Mouse (Mus musculus) heart, embryonic 11.5 days (tissue): ENCODE results near the gene Krt20. TPM values are rescaled to one million over a fixed set of nuclear protein-coding genes. Genes with fewer than 3 reads are reported as not detected.
A peak's percentile ranks its signal among the peaks of the same experiment; 100 is the strongest.

Source experiments
- ATAC-seq: fragments of 200-750 bp; cut with Nextera tagmentation; replicated peaks from 2 replicates; pipeline ENCODE4 v1.8.0; 2017; ENCODE audit warnings: moderate library complexity; ENCODE audit not compliant: insufficient number of reproducible peaks, low FRiP score, low TSS enrichment
- H3K27ac ChIP-seq: fragments of 300-500 bp; sonication (generic); 2 replicates; pipeline ENCODE4 v1.5.1; 2014; ENCODE audit warnings: mild to moderate bottlenecking, low read depth, low read length
- H3K27me3 ChIP-seq: fragments of 300-500 bp; sonication (generic); 2 replicates; pipeline ENCODE4 v1.6.1; 2014; ENCODE audit warnings: mild to moderate bottlenecking, low read length, mixed read lengths; ENCODE audit not compliant: control insufficient read depth, insufficient read depth
- H3K36me3 ChIP-seq: fragments of 300-500 bp; sonication (generic); 2 replicates; pipeline ENCODE4 v1.6.1; 2014; ENCODE audit warnings: mild to moderate bottlenecking, low read length, moderate library complexity, mixed read lengths; ENCODE audit not compliant: control insufficient read depth, insufficient read depth
- H3K4me1 ChIP-seq: fragments of 300-500 bp; sonication (generic); 2 replicates; pipeline ENCODE4 v1.6.1; 2014; ENCODE audit warnings: low read length; ENCODE audit not compliant: control insufficient read depth, insufficient read depth
- H3K4me2 ChIP-seq: fragments of 300-500 bp; sonication (generic); 2 replicates; pipeline ENCODE4 v1.6.1; 2014; ENCODE audit warnings: mild to moderate bottlenecking, moderate library complexity
- H3K4me3 ChIP-seq: fragments of 300-500 bp; sonication (generic); 2 replicates; pipeline ENCODE4 v1.5.1; 2014; ENCODE audit warnings: low read depth, low read length
- H3K9ac ChIP-seq: fragments of 300-500 bp; sonication (generic); 2 replicates; pipeline ENCODE4 v1.6.1; 2014; ENCODE audit warnings: mild to moderate bottlenecking, low read depth, low read length, moderate library complexity
- H3K9me3 ChIP-seq: fragments of 300-500 bp; sonication (generic); replicated peaks from 2 replicates; pipeline ENCODE4 v1.6.1; 2016; ENCODE audit warnings: low read length; ENCODE audit not compliant: control insufficient read depth
- WGBS: fragments of 180-500 bp; shearing (Covaris S2); extraction: QIAGEN DNeasy Blood & Tissue Kit; methylation state at CpG from one replicate; pipeline ENCODE4 v1.1.7; 2014; ENCODE audit not compliant: insufficient replicate concordance; 5-methylcytosine and 5-hydroxymethylcytosine counted together
- polyA plus RNA-seq: library from polyadenylated mRNA; unstranded; fragments of >200 nt; fragmentation: Nextera tagmentation; extraction: Ambion mirVana; gene quantifications from 2 replicates; pipeline ENCODE4 v1.2.1, GENCODE M21; 2014

Gene Krt20
- polyA plus RNA-seq, result 3.7 and 5.4 TPM in 2 replicates

DNA sequence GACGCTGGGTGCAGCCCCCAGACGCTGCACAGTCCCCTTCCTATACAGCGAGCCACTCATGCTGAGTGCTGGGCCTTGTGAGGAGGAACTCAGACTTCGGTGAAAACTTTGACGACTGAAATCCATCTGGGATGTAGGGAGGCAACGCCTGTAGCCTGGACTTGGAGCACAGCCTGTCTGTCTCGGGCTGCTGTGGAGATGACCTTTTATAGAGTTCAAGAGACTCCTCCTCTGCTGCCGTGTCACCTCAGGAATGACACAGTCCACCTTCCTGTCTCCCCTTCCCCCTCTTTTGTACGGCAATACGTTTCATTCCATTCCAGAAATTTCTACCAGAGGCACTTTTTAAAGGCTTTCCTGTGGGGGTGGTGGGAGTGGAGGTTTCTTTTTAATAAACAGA is at the start of gene Krt20:
Gene Krt20 (minus strand): TSS at position 179 of the 400 bp plus-strand sequence.
- Histone ChIP-seq H3K4me2 (peak within 1 kb of the TSS; percentile 25; the same call in 1 of the 2 replicates), H3K9ac (no peak within 1 kb of the TSS), H3K27me3 (no peaks in the 10 kb centered on the region), H3K4me1 (no peaks in the 10 kb centered on the region), H3K36me3 (no peaks in the 10 kb centered on the region), H3K4me3 (no peak within 1 kb of the TSS), H3K9me3 (no peaks in the 10 kb centered on the region), H3K27ac (no peak within 1 kb of the TSS)
- WGBS, result 21% methylated on average over 10 of the region's 10 CpGs
- ATAC-seq, result no peak

DNA sequence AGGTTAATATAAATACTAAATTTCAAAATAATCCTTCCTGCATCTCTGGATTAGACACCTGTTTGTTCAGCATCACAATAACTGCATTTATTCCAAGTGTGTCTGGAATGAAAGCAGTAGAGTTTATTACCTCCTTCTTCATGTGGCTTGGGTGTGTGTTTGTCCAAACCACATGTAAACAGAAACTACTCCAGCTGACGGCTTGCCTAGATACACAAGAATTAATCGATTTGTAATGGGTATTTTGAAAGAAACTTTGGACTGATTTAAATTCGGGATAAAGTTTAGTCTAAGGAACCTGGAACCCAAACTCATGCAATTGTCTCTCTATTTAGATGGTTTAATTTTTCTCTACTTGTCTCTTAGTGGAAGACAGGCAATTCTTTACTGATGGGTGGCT is 37.0 kb upstream of the Krt20 start:
- H3K36me3 ChIP-seq, result no peaks in the 10 kb centered on the region
- H3K4me3 ChIP-seq, result no peak overlapping the region
- H3K27ac ChIP-seq, result no peak overlapping the region
- no peaks in the 10 kb centered on the region for H3K27me3 ChIP-seq
- H3K4me1 ChIP-seq, result no peaks in the 10 kb centered on the region
- H3K9ac ChIP-seq, result no peak overlapping the region
- H3K9me3 ChIP-seq, result no peaks in the 10 kb centered on the region
- no peak for ATAC-seq
- no peak overlapping the region for H3K4me2 ChIP-seq
- 79% methylated on average over 3 of the region's 3 CpGs for WGBS

DNA sequence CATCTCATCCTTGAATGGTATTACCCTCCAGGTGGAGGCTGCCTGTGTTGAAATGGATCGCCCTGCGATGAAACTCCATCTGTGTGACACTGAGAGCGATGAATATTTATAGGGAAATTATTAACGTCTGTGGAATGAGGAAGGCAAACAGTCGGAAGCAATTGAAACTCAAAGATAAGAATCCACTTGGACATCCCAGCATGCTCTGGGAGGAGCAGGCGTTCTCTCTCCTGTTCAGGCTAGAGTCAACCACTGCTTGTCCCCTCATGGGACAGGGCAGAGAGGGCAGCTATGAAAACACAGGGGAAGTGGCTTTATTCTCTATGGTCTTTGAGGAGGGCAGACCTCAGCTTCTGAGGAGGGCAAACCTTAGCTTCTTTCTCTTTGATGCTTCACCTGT is 35.5 kb upstream of the Krt20 start:
- no peak overlapping the region for H3K27ac ChIP-seq
- no peak overlapping the region for H3K4me2 ChIP-seq
- no peaks in the 10 kb centered on the region for H3K36me3 ChIP-seq
- no peaks in the 10 kb centered on the region for H3K27me3 ChIP-seq
- ATAC-seq, result no peak
- no peaks in the 10 kb centered on the region for H3K9me3 ChIP-seq
- no peak overlapping the region for H3K4me3 ChIP-seq
- no peak overlapping the region for H3K9ac ChIP-seq
- no peaks in the 10 kb centered on the region for H3K4me1 ChIP-seq
- WGBS, result 67% methylated on average over 6 of the region's 6 CpGs

DNA sequence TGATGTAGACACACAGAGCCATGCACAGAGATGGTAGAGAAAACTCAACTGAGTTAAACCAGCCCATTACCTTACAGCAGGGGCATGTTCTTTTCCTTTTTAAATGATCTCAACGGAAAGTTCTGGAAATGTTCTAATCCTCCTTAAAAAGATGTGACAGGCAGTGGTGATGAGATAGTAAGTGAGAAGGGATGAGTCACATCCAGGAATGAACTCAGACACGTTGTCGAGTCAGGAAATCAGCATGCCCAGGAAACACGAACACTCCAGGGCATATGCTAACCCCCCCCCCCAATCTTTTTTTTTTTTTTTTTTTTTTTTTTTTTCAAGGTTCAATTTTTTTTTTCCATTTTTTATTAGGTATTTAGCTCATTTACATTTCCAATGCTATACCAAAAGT is 34.5 kb upstream of the Krt20 start:
- Histone ChIP-seq H3K4me2 (no peak overlapping the region), H3K27ac (no peak overlapping the region)

DNA sequence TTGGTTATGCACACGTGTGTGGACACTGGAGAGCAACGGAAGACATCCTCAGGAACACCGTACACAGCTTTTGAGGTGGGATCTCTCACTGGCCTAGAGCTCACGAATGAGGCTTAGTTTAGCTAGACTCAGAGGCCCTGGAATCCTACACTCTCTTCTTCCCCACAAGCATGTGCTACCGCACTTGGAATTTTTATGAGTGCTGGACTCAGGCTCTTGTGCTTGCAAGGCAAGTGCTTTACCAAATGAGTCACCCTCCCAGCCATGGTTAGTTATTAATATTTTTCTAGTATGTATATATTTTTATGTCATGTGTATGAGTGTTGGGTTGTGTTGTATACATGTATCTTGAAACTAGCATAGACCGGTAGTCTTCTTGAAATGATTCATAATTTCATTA is 34.0 kb upstream of the Krt20 start:
- no peak overlapping the region for H3K4me3 ChIP-seq
- no peak overlapping the region for H3K4me2 ChIP-seq
- no peak overlapping the region for H3K27ac ChIP-seq
- no peaks in the 10 kb centered on the region for H3K27me3 ChIP-seq
- H3K36me3 ChIP-seq, result no peaks in the 10 kb centered on the region
- no peaks in the 10 kb centered on the region for H3K4me1 ChIP-seq
- ATAC-seq, result no peak
- 87% methylated on average over 6 of the region's 6 CpGs for WGBS
- no peaks in the 10 kb centered on the region for H3K9me3 ChIP-seq
- no peak overlapping the region for H3K9ac ChIP-seq

More for the DNA sequence above, 34.5 kb upstream of the Krt20 start:
- Histone ChIP-seq H3K27me3 (no peaks in the 10 kb centered on the region), H3K4me1 (no peaks in the 10 kb centered on the region), H3K9ac (no peak overlapping the region), H3K9me3 (no peaks in the 10 kb centered on the region), H3K4me3 (no peak overlapping the region), H3K36me3 (no peaks in the 10 kb centered on the region)
- ATAC-seq, result no peak
- WGBS, result 46% methylated on average over 4 of the region's 4 CpGs

DNA sequence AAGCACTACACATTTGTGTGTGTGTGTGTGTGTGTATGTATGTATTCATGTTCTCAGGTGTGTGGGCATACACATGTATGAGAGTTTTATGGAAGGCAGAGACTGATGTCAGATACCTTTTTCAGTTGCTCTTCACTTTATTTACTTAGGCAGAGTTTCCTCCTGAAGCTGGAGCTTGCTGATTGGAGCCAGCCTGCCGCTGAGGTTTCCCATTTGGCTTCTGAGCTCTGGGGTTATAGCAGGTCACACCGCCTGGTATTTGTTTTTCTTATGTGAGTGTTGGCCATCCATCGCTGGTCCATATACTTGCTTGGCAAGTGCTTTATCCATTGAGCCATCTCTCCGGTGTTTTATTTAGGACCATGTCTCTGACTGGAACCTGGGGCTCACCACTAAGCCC is 31.3 kb upstream of the Krt20 start:
- WGBS, result 63% methylated on average over 4 of the region's 4 CpGs
- H3K27ac ChIP-seq, result no peak overlapping the region
- no peaks in the 10 kb centered on the region for H3K36me3 ChIP-seq
- no peaks in the 10 kb centered on the region for H3K27me3 ChIP-seq
- no peaks in the 10 kb centered on the region for H3K9me3 ChIP-seq
- no peak for ATAC-seq
- H3K9ac ChIP-seq, result no peak overlapping the region
- no peak overlapping the region for H3K4me2 ChIP-seq
- H3K4me3 ChIP-seq, result no peak overlapping the region
- no peaks in the 10 kb centered on the region for H3K4me1 ChIP-seq

DNA sequence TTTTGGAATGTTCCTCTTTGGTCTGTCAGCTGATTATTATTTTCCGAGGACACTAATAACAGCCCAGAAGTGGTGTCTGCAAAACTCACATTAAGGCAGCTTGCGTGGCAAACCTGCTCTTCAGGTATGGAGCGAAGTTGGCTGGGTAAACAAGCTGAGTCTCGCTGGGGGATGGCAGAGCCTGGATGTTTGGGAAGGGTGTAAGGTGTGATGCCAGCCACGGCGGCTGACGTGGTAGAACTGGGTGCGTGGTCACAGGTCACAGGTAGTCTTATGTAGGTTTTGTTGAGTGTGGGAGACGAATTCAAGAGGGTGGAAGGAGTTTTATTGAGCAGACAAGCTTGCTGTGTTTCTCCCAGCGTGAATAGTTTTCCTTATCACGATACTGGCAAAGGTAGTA is 30.6 kb upstream of the Krt20 start:
- no peaks in the 10 kb centered on the region for H3K4me1 ChIP-seq
- no peak overlapping the region for H3K4me2 ChIP-seq
- WGBS, result 75% methylated on average over 11 of the region's 11 CpGs
- H3K27ac ChIP-seq, result no peak overlapping the region
- H3K9me3 ChIP-seq, result no peaks in the 10 kb centered on the region
- H3K27me3 ChIP-seq, result no peaks in the 10 kb centered on the region
- no peaks in the 10 kb centered on the region for H3K36me3 ChIP-seq
- no peak for ATAC-seq
- H3K4me3 ChIP-seq, result no peak overlapping the region
- H3K9ac ChIP-seq, result no peak overlapping the region

DNA sequence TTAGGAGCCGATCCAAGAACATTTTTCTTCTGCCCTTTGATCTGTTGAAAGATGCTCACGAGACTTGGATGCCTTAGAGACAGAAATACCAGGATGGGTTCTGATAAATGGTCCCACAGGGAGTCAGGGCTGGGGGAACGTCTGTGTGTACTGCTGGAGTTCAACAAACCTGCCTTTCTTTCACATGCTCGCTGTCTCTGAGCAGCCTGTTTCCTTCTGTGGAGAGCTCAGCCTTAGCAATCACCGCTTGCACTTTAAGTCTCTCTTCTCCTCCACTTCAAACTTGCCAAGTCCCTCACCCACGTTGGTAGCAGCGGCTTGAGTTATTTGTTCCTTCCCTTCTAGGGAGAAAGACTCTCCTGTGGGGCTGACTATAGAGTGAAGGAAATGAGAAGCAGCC is 28.4 kb upstream of the Krt20 start:
- Histone ChIP-seq H3K9ac (no peak overlapping the region), H3K9me3 (no peaks in the 10 kb centered on the region), H3K4me2 (no peak overlapping the region), H3K27me3 (no peaks in the 10 kb centered on the region), H3K4me1 (no peaks in the 10 kb centered on the region), H3K36me3 (no peaks in the 10 kb centered on the region), H3K27ac (no peak overlapping the region), H3K4me3 (no peak overlapping the region)
- no peak for ATAC-seq
- 29% methylated on average over 7 of the region's 7 CpGs for WGBS

DNA sequence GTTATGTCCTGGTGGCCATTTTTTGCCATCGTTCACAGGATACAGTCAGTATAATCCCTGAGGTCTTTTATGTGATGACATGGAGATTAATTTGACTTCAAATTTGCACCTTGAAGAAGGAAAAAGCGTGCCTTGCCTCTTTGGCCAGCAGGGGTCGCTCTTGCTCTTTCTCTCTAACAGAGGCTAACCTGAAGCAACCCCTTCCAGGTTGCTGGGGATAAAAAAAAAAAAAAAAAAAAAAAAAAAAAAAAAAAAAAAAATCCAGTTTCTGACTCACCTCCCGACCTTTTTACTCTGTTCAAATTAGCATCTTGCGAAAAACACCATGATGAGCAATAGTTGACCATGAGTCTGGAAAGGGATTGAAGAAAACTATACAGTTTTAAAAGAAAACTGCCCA is 26.9 kb upstream of the Krt20 start:
- ATAC-seq, result no peak
- Histone ChIP-seq H3K9ac (no peak overlapping the region), H3K27ac (no peak overlapping the region), H3K4me3 (no peak overlapping the region), H3K4me2 (no peak overlapping the region), H3K9me3 (no peaks in the 10 kb centered on the region), H3K27me3 (no peaks in the 10 kb centered on the region), H3K36me3 (no peaks in the 10 kb centered on the region), H3K4me1 (no peaks in the 10 kb centered on the region)
- WGBS, result 5% methylated on average over 5 of the region's 5 CpGs
